Mouse (Mus musculus) left cerebral cortex, postnatal 4 days (tissue): Measurements from ENCODE around the gene Gstt2. TPM values are rescaled to one million over a fixed set of nuclear protein-coding genes. Genes with fewer than 3 reads are reported as not detected.
"Not testable (repeated sequence)": the region's sequence is repeated elsewhere in the genome, so short reads cannot be mapped to it uniquely, and the experiment has no call there.

Source experiments
- DNase-seq: peaks from one replicate; pipeline ENCODE4 v3.0.0-alpha.2; 2022
- intact Hi-C: fragments of 180-260 bp; cut with DNase I; formaldehyde crosslinking; loops from one replicate; pipeline ENCODE4 v1.15.1; 2025
- total RNA-seq, 2 experiments: library from RNA; stranded (reverse); gene quantifications; 2 replicates each; pipeline ENCODE4 v1.2.3; 2021

Gene Gstt2
- total RNA-seq, 2 experiments from 2014 or later: 3.6 to 4.3 TPM

- no peak for DNase-seq
- intact Hi-C loops: no loop called here
Observed at GRCm38 (mm10) chr10:75856155-75856907, 19.1 kb upstream of the Gstt2 start.

DNA sequence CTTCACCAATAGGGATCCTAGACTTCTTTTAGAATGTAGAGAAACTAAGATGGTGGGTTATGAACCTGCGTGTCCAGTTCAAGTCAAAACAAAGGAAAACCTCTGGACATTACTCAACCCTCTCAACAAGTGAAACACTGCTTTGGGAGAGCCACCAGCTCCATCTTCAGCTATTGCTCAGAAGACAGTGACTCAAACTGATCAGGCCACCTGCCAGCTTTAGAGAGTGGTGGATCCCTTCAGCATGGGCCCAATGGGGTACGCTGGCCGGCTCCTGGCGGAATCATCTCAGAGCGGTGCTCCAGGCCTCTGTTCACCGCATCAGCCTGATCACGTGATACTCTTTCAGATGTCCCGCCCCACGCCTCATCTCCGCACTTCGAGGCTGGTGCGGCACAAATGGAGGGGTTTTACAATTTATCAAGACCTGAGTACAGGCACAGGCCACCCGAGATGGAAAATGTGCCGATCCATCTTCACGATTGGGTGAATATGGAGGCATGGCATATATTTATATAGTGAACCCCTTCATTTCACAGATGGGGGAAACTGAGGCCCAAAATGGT lies 18.3 kb upstream of the Gstt2 start:
- DNase-seq: no peak
- intact Hi-C loops: no loop called here

GRCm38 (mm10) chr10:75854791-75855190 lies 17.6 kb upstream of the Gstt2 start:
- intact Hi-C loops: loop anchor here (5.0 kb wide), 1 partner anchor 112 kb away; no protein-coding TSS in a partner anchor
- DNase-seq: no peak

GRCm38 (mm10) chr10:75854096-75854495 lies 16.9 kb upstream of the Gstt2 start:
- DNase-seq: no peak
- intact Hi-C loops: loop anchor here (5.0 kb wide), 1 partner anchor 112 kb away; no protein-coding TSS in a partner anchor

DNA sequence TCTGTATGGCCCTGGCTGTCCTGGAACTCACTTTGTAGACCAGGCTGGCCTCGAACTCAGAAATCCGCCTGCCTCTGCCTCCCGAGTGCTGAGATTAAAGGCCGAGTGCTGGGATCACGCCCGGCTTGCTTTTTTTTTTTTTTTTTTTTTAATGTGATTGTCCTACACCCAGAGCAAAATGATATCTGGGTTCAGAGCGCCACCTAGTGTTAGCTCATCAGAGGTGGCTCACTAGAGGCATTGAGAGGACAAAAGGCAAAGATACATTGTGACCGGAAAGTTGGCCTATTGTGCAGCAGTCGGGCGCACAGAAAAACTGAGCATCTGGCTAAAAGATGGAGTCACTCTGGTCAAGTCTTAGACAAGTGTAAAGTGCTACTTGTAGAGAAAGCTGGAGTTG lies 16.2 kb upstream of the Gstt2 start:
- intact Hi-C loops: loop anchor here (5.0 kb wide), 1 partner anchor 111 kb away; no protein-coding TSS in a partner anchor
- DNase-seq: peak; percentile 87

DNA sequence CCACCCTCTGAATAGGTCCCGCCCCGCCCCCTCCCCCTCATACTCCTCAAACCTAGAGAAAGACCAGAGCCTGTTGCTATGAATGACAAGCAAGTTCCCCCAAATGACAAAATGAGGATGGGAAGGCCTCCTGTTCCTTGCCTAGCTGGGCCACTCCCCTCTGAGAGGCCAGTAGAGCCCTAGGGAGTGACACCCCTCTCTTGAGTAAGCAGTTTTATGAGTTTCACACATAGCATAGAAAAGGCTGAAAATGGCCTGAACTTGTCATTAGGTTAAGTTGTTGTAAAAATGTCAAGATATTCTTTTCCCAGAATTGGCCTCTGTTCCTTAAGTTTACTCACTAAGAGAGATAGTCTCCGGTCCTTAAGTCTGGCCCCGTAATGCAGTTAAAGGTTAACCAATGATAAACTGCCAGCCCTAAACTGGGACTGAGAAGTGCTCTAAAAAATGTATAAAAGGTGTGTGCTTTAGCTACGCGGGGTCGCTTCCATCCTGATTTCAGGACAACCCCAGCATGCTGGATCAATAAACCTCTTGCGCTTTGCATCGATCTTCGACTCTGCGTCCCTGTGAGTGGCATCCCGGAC lies 15.4 kb upstream of the Gstt2 start:
- intact Hi-C loops: loop anchor here (5.0 kb wide), 1 partner anchor 110 kb away; no protein-coding TSS in a partner anchor
- DNase-seq: no peak

DNA sequence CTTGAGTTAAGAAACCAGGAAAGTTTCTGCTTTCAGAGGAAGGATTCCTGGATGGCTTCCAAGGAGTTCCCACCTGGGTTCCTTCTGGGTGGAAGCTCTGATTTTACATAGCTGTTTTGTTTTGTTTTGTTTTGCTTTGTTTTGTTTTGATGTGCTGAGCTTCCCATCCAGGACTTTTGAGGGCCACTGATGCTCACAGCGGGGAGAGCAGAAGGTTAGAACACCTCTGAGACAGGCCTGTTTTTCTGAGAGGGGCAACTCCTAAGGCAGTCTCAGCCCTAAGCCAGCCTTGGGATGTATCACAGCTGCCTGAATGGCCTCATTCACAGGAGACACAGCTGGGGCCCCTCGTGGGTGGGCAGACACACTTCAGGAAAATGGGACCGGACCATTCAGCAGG lies 14.5 kb upstream of the Gstt2 start:
- intact Hi-C loops: loop anchor here (5.0 kb wide), 1 partner anchor 109 kb away; no protein-coding TSS in a partner anchor
- DNase-seq: no peak

DNA sequence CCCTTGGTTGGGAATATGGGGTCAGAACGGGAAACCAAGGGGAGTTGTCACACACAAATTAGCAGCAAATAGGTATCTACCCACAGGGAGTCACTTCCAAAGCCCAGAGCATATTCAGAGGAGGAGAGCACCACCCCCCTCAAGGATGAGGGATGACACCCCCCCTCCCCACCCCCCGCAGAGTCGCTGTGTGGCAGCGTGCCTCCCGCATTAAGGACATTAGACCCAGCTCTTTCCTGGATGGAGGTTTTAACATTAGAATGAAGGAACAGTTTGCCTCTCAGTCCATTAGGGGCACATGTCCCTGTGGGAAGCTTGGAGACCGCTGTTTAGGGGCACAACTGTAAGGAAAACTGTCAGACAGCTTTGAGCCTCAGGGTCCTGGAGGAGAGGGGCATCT lies 13.9 kb upstream of the Gstt2 start:
- intact Hi-C loops: loop anchor here (5.0 kb wide), 1 partner anchor 109 kb away; no protein-coding TSS in a partner anchor
- no peak for DNase-seq

- DNase-seq: no peak
- intact Hi-C loops: no loop called here
Observed at GRCm38 (mm10) chr10:75848382-75848781, 11.2 kb upstream of the Gstt2 start.

- intact Hi-C loops: no loop called here
Observed at GRCm38 (mm10) chr10:75845306-75845930, 8.2 kb upstream of the Gstt2 start.

GRCm38 (mm10) chr10:75844800-75845199 lies 7.6 kb upstream of the Gstt2 start:
- intact Hi-C loops: no loop called here
- no peak for DNase-seq

More at GRCm38 (mm10) chr10:75845306-75845930, 8.2 kb upstream of the Gstt2 start:
- DNase-seq: no peak

- intact Hi-C loops, DNase-seq: not testable (repeated sequence)
Observed at GRCm38 (mm10) chr10:75843898-75844297, 6.7 kb upstream of the Gstt2 start.

- intact Hi-C loops: loop anchor here (10.0 kb wide), 1 partner anchor 64 kb away; the partner anchor contains the start of gene Ddt
- DNase-seq: no peak
Observed at GRCm38 (mm10) chr10:75839092-75839491, 1.9 kb upstream of the Gstt2 start.

GRCm38 (mm10) chr10:75835761-75836531 lies 1.3 kb downstream of the Gstt2 start:
- DNase-seq: no peak
- intact Hi-C loops: loop anchor here (10.0 kb wide), 1 partner anchor 61 kb away; the partner anchor contains the start of gene Ddt

DNA sequence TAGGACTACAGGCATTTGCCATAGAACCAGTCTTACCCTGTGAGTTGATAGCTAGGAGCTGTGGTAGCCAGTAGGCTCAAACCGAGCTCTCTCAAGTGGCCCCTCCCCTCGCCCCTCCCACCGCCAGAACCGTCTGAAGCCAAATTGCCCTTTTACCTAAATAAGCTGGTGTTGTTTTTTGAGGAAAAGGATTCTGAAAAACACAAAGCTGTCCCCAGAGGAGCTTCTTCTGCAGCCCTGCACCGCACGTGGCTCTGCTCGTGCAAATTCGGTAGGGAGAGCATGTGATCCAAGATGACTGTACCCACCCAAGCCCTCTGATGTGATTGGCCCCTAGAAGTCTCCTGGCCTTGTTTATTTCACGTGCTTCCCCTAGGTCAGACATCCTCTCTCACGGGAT lies 1.9 kb downstream of the Gstt2 start:
- intact Hi-C loops: loop anchor here (10.0 kb wide), 1 partner anchor 61 kb away; the partner anchor contains the start of gene Ddt
- no peak for DNase-seq

- intact Hi-C loops: loop anchor here (10.0 kb wide), 1 partner anchor 60 kb away; the partner anchor contains the start of gene Ddt
- DNase-seq: no peak
Observed at GRCm38 (mm10) chr10:75834721-75835120, 2.5 kb downstream of the Gstt2 start.

DNA sequence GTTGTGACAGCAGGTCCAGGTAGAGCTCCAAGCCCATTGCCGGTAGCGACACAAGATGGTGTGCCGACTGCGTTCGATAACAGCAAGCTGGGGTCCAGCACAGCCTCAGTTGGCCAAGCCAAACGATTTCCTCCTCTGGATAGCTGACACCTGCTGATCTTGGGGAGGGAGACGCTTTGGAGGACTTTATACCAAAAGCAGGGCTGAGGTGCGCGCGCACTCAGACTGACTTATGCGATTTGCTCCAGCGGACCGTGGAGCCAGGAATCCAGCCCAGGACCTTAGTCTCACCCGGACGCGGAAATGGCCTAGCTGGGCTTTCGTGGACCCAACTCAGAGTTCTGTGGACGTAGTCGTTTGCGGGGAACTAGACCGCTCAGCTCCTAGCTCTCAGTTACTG lies 3.0 kb downstream of the Gstt2 start:
- DNase-seq: peak; percentile 58
- intact Hi-C loops: loop anchor here (10.0 kb wide), 1 partner anchor 59 kb away; the partner anchor contains the start of gene Ddt

GRCm38 (mm10) chr10:75833456-75834080 lies 3.7 kb downstream of the Gstt2 start:
- DNase-seq: no peak

DNA sequence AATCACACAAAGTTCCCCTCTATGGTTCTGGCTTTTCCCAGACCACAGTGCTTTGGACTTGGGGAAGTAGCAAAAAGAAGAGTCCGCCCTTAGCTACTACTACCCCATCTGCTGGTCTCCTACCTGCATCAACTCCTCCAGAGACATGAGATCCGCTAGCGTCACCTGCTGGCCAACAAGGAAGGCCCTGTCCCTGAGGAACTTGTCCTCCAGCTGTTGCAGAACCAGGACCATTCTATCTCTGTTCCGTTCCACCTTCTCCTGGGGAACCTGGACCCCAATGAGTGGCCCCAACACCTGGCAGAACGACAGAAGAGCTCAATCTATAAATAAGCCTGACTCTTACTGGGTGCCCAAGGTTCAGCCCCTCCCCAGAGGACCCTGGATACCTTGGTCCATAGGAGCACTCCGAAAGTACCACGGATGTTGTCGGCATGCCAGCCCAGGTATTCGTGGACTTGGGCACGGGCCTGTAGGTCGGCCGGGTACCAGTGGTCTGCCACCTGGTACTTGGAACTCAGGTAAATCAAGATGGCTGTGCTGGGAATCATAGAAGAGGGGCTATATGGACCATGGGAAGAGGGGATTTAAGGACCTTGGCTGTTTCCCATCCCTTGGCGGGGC lies 4.8 kb downstream of the Gstt2 start:
- DNase-seq: no peak
- intact Hi-C loops: loop anchor here (10.0 kb wide), 1 partner anchor 58 kb away; the partner anchor contains the start of gene Ddt

More at GRCm38 (mm10) chr10:75833456-75834080, 3.7 kb downstream of the Gstt2 start:
- intact Hi-C loops: loop anchor here (10.0 kb wide), 1 partner anchor 59 kb away; the partner anchor contains the start of gene Ddt
